ENCODE assay signal across 26 mouse cellular contexts in the genomic region with DNA sequence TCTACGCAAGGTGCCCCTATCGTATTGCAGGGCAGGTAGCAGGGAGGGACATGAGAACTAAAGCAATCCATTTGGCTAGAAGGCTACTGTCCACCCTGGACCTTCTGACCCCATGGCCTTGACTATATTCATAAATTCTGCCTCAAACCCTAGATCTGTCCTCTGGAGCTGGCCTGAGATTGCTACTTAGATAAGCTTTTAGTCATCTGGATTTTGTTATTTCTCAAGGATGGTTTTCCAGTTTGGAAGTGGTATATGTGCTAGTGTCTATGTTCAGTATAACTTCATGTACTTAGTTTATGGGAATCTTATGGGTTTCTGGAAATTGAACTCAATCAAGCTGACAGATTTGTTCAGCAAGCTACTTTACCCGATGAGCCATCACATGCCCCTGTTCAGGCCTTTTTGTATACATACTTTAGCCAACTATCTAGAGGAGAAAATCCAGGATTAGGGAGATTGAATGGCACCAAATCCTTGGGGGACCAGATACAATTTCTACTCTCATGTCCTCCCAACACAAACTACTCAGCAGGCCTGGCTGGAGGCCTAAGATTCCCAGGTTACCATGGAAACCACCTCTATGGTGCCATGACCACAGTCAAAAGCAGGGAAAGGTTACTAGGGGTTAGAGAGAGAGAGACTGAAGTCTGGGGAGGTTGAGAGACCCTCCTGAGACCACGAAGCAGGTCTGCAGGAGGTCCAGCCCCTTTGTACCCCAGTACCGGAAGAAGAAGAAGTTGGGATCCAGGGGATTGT. TPM values are rescaled to one million over a fixed set of nuclear protein-coding genes. Genes with fewer than 3 reads are reported as not detected.
DNase-seq lines count a peak whose midpoint lies in the region; ATAC-seq lines count a peak whose summit lies in the region.
"Had no signal": no experiment of that assay in that cellular context is flagged by ENCODE, and none has a peak within 500 bp of the region (broad histone marks: within the 10 kb centered on the region; RNA-seq: fewer than 3 reads in every experiment).

No protein-coding gene starts in this region.

- no peak overlapping the region for H3K4me2 ChIP-seq in midbrain, embryonic 11.5 days
- no peak overlapping the region for H3K4me2 ChIP-seq in midbrain, embryonic 15.5 days
- H3K4me2 ChIP-seq in liver, embryonic 13.5 days, result peak overlapping the region; percentile 32; the same call in 1 of the 2 replicates
- H3K4me2 ChIP-seq: forebrain, embryonic 12.5 days; heart, embryonic 13.5 days had no signal

- no peaks in the 10 kb centered on the region for H3K36me3 ChIP-seq in midbrain, embryonic 11.5 days (ENCODE audit: control insufficient read depth, insufficient read depth, low read length)
- H3K36me3 ChIP-seq in midbrain, embryonic 15.5 days (replicated peaks), result no peaks in the 10 kb centered on the region
- no peaks in the 10 kb centered on the region for H3K36me3 ChIP-seq in liver, embryonic 13.5 days
- H3K36me3 ChIP-seq: forebrain, embryonic 12.5 days; heart, embryonic 13.5 days had no signal

- intact Hi-C loops in left cerebral cortex, postnatal 4 days (cut with DNase I), result no loop called here
- intact Hi-C loops in left cerebral cortex, postnatal 14 days (cut with DNase I), result loop anchor here (10.0 kb wide), 1 partner anchor 155 kb away; no protein-coding TSS in a partner anchor

- H3K9ac ChIP-seq in midbrain, embryonic 11.5 days (ENCODE audit: low read length), result no peak overlapping the region
- no peak overlapping the region for H3K9ac ChIP-seq in midbrain, embryonic 15.5 days
- H3K9ac ChIP-seq in liver, embryonic 13.5 days, result no peak overlapping the region
- H3K9ac ChIP-seq: forebrain, embryonic 12.5 days; heart, embryonic 13.5 days had no signal

- 47% methylated on average over 5 of the region's 5 CpGs for WGBS in midbrain, embryonic 11.5 days
- 47% methylated on average over 5 of the region's 5 CpGs for WGBS in midbrain, embryonic 15.5 days
- WGBS in liver, embryonic 13.5 days (ENCODE audit: insufficient replicate concordance), result 76% methylated on average over 5 of the region's 5 CpGs

- no peaks in the 10 kb centered on the region for H3K27me3 ChIP-seq in midbrain, embryonic 11.5 days (ENCODE audit: control insufficient read depth, insufficient read depth, low read length)
- H3K27me3 ChIP-seq in midbrain, embryonic 15.5 days (replicated peaks), result no peaks in the 10 kb centered on the region
- H3K27me3 ChIP-seq in liver, embryonic 13.5 days, result no peaks in the 10 kb centered on the region
- H3K27me3 ChIP-seq: forebrain, embryonic 12.5 days had no signal

- H3K4me3 ChIP-seq in midbrain, embryonic 11.5 days (ENCODE audit: low read depth, low read length), result no peak overlapping the region
- H3K4me3 ChIP-seq in midbrain, embryonic 15.5 days, result no peak overlapping the region
- no peak overlapping the region for H3K4me3 ChIP-seq in liver, embryonic 13.5 days (replicated peaks)
- H3K4me3 ChIP-seq: erythroblast, embryonic 14.5 days; forebrain, embryonic 12.5 days; heart, embryonic 13.5 days had no signal

- H3K9me3 ChIP-seq in midbrain, embryonic 11.5 days (ENCODE audit: control insufficient read depth, low read length), result no peaks in the 10 kb centered on the region
- no peaks in the 10 kb centered on the region for H3K9me3 ChIP-seq in midbrain, embryonic 15.5 days
- H3K9me3 ChIP-seq in liver, embryonic 13.5 days (replicated peaks), result no peaks in the 10 kb centered on the region
- H3K9me3 ChIP-seq: forebrain, embryonic 12.5 days; heart, embryonic 13.5 days had no signal

- peaks cover 5% of the 10 kb centered on the region for H3K4me1 ChIP-seq in midbrain, embryonic 11.5 days (ENCODE audit: control insufficient read depth, insufficient read depth, low read length)
- H3K4me1 ChIP-seq in midbrain, embryonic 15.5 days, result peaks cover 6% of the 10 kb centered on the region; the same call in 1 of the 2 replicates
- H3K4me1 ChIP-seq in liver, embryonic 13.5 days (replicated peaks), result peaks cover 52% of the 10 kb centered on the region

- H3K27ac ChIP-seq in midbrain, embryonic 11.5 days (ENCODE audit: low read depth, low read length), result no peak overlapping the region
- H3K27ac ChIP-seq in midbrain, embryonic 15.5 days, result no peak overlapping the region
- 0 out of 2 replicates have a peak overlapping the region, but pooled peaks have one; percentile 70 for H3K27ac ChIP-seq in liver, embryonic 13.5 days
- H3K27ac ChIP-seq: forebrain, embryonic 12.5 days; heart, embryonic 13.5 days; kidney, postnatal 0 days had no signal

- no peak for ATAC-seq in midbrain, embryonic 11.5 days (ENCODE audit: low FRiP score)
- ATAC-seq in midbrain, embryonic 15.5 days (replicated peaks), result no peak
- ATAC-seq in liver, embryonic 13.5 days (ENCODE audit: low read depth), result no peak
- ATAC-seq: CD4-positive, CD25-positive, alpha-beta regulatory T cell, adult 4 months had no signal

- DNase-seq in embryo, embryonic 10.5 days (ENCODE audit: low spot score), result peak; percentile 36
- no peak for DNase-seq in embryo, embryonic 11 days
- DNase-seq in left cerebral cortex, postnatal 4 days, result peak; percentile 48
- no peak for DNase-seq in left cerebral cortex, postnatal 14 days (ENCODE audit: low spot score in 2 of 2)
- peak; percentile 80 for DNase-seq in midbrain, embryonic 11.5 days (ENCODE audit: low spot score, missing footprints)
- DNase-seq in liver, embryonic 13.5 days, result no peak
- no peak for DNase-seq in lung, postnatal 14 days
- DNase-seq: adrenal gland, adult 2 months; adrenal gland, postnatal 36 days; gastrocnemius, postnatal 10 days; heart, postnatal 10 days had no signal

RNA-seq across cellular contexts. Expression of gene Ttc16, which starts 5.9 kb away (rescaled TPM):
- total RNA-seq in left cerebral cortex, postnatal 4 days (2021), result under 1 TPM; 0.42 to 0.66 TPM
- under 1 TPM; 0.23 to 0.35 TPM for total RNA-seq in left cerebral cortex, postnatal 14 days (2021)
- 0.26 and 0.30 TPM in 2 replicates for polyA plus RNA-seq in midbrain, embryonic 11.5 days (2014; fragmentation: Nextera tagmentation; extraction: Ambion mirVana)
- polyA plus RNA-seq in midbrain, embryonic 15.5 days (2015; fragmentation: Nextera tagmentation; extraction: Ambion mirVana), result 0.89 and 0.92 TPM in 2 replicates
- 0.07 and 0.13 TPM in 2 replicates for polyA plus RNA-seq in liver, embryonic 13.5 days (2015; fragmentation: Nextera tagmentation; extraction: Ambion mirVana)
- total RNA-seq: common myeloid progenitor, adult 5-6 weeks; heart, postnatal 10 days; hematopoietic stem cell, adult 5-6 weeks; megakaryocyte progenitor cell, adult 5-6 weeks; monocyte, adult 5-6 weeks had no signal
- polyA plus RNA-seq: erythroblast, embryonic 14.5 days had no signal

RNA-seq across cellular contexts. Expression of gene Ptrh1, which starts 6.1 kb away (rescaled TPM):
- total RNA-seq in left cerebral cortex, postnatal 4 days (2021), result 10 to 100 TPM in 1 of 2 experiments, 1 to 10 TPM in 1; 6.5 to 11.2 TPM
- 1 to 10 TPM; 6.1 to 7.6 TPM for total RNA-seq in left cerebral cortex, postnatal 14 days (2021)
- polyA plus RNA-seq in midbrain, embryonic 11.5 days (2014; fragmentation: Nextera tagmentation; extraction: Ambion mirVana), result 3.2 and 3.9 TPM in 2 replicates
- polyA plus RNA-seq in midbrain, embryonic 15.5 days (2015; fragmentation: Nextera tagmentation; extraction: Ambion mirVana), result 5.9 and 6.1 TPM in 2 replicates
- 2.4 and 3.6 TPM in 2 replicates for polyA plus RNA-seq in liver, embryonic 13.5 days (2015; fragmentation: Nextera tagmentation; extraction: Ambion mirVana)
- polyA plus RNA-seq: erythroblast, embryonic 14.5 days had no signal

RNA-seq across cellular contexts. Expression of gene Tor2a, which starts 12.5 kb away (rescaled TPM):
- 10 to 100 TPM; 29.3 to 30.5 TPM for total RNA-seq in left cerebral cortex, postnatal 4 days (2021)
- 10 to 100 TPM; 27.6 to 30.4 TPM for total RNA-seq in left cerebral cortex, postnatal 14 days (2021)
- 47.7 and 51.4 TPM in 2 replicates for polyA plus RNA-seq in midbrain, embryonic 11.5 days (2014; fragmentation: Nextera tagmentation; extraction: Ambion mirVana)
- 54.1 and 55.9 TPM in 2 replicates for polyA plus RNA-seq in midbrain, embryonic 15.5 days (2015; fragmentation: Nextera tagmentation; extraction: Ambion mirVana)
- polyA plus RNA-seq in liver, embryonic 13.5 days (2015; fragmentation: Nextera tagmentation; extraction: Ambion mirVana), result 30.1 TPM in 2 replicates

RNA-seq across cellular contexts. Expression of gene Cfap157, which starts 14.7 kb away (rescaled TPM):
- under 1 TPM; 0.34 to 0.58 TPM for total RNA-seq in left cerebral cortex, postnatal 4 days (2021)
- under 1 TPM in 1 of 2 experiments, not detected in 1; 0.33 TPM for total RNA-seq in left cerebral cortex, postnatal 14 days (2021)
- 0.08 and 0.28 TPM in 2 replicates for polyA plus RNA-seq in midbrain, embryonic 11.5 days (2014; fragmentation: Nextera tagmentation; extraction: Ambion mirVana)
- 1.0 and 1.2 TPM in 2 replicates for polyA plus RNA-seq in midbrain, embryonic 15.5 days (2015; fragmentation: Nextera tagmentation; extraction: Ambion mirVana)
- polyA plus RNA-seq in liver, embryonic 13.5 days (2015; fragmentation: Nextera tagmentation; extraction: Ambion mirVana), result 0.24 and 0.25 TPM in 2 replicates
- total RNA-seq: adrenal gland, adult 2 months; adrenal gland, postnatal 36 days; common myeloid progenitor, adult 5-6 weeks; gastrocnemius, postnatal 10 days; heart, adult 8-10 months; hematopoietic stem cell, adult 5-6 weeks; liver, adult 2 months; megakaryocyte progenitor cell, adult 5-6 weeks; monocyte, adult 5-6 weeks had no signal
- polyA plus RNA-seq: adrenal gland, adult 2 months; erythroblast, embryonic 14.5 days; liver, adult 2 months had no signal

RNA-seq across cellular contexts. Expression of gene 6330409D20Rik, which starts 28.7 kb away (rescaled TPM):
- 1 to 10 TPM; 3.0 to 3.2 TPM for total RNA-seq in left cerebral cortex, postnatal 4 days (2021)
- 1 to 10 TPM; 2.2 to 3.8 TPM for total RNA-seq in left cerebral cortex, postnatal 14 days (2021)
- 2.0 and 3.0 TPM in 2 replicates for polyA plus RNA-seq in midbrain, embryonic 11.5 days (2014; fragmentation: Nextera tagmentation; extraction: Ambion mirVana)
- polyA plus RNA-seq in midbrain, embryonic 15.5 days (2015; fragmentation: Nextera tagmentation; extraction: Ambion mirVana), result 3.4 and 4.1 TPM in 2 replicates
- polyA plus RNA-seq in liver, embryonic 13.5 days (2015; fragmentation: Nextera tagmentation; extraction: Ambion mirVana), result 0.15 TPM in 1 of 2 replicates, not detected in the other
- total RNA-seq: adrenal gland, adult 2 months; adrenal gland, postnatal 36 days; common myeloid progenitor, adult 5-6 weeks; gastrocnemius, postnatal 10 days; heart, adult 8-10 months; heart, postnatal 10 days; hematopoietic stem cell, adult 5-6 weeks; liver, adult 2 months; megakaryocyte progenitor cell, adult 5-6 weeks; monocyte, adult 5-6 weeks had no signal
- polyA plus RNA-seq: adrenal gland, adult 2 months; erythroblast, embryonic 14.5 days; gonadal fat pad, adult 2 months; intestine, embryonic 16.5 days; kidney, postnatal 0 days; liver, adult 2 months; small intestine, adult 2 months had no signal

Comparison
In these comparisons a context has a peak if more than half of its experiments do, and no peak if none do; other contexts are left out.
1. DNase-seq: peak in embryo, embryonic 10.5 days (single experiment), left cerebral cortex, postnatal 4 days (single experiment) and midbrain, embryonic 11.5 days (single experiment); none in embryo, embryonic 11 days (single experiment), left cerebral cortex, postnatal 14 days (0 of 2), liver, embryonic 13.5 days (single experiment) and lung, postnatal 14 days (single experiment).